Mouse (Mus musculus) erythroblast, embryonic 14.5 days (primary cell): ENCODE data around the gene Rinl.

ENCODE experiments used
- GATA1 ChIP-seq: IDR thresholded peaks from 2 replicates; pipeline ENCODE4 v1.6.1; 2012; ENCODE audit warnings: low read length, inconsistent platforms, mixed read lengths
- TAL1 ChIP-seq: IDR thresholded peaks from 3 replicates; pipeline ENCODE4 v1.6.1; 2012; ENCODE audit warnings: low read length, inconsistent platforms, mixed read lengths

GRCm38 (mm10) chr7:28836936-28837335 lies 48.2 kb downstream of the Rinl start:
- TF ChIP-seq GATA1 (no peak), TAL1 (no peak)
